Mouse (Mus musculus): Measurements from ENCODE around the gene Sik1. TPM values are rescaled to one million over a fixed set of nuclear protein-coding genes. Genes with fewer than 3 reads are reported as not detected.

Gene Sik1
- polyA plus RNA-seq, 1 experiment, result 35.5 TPM

DNA sequence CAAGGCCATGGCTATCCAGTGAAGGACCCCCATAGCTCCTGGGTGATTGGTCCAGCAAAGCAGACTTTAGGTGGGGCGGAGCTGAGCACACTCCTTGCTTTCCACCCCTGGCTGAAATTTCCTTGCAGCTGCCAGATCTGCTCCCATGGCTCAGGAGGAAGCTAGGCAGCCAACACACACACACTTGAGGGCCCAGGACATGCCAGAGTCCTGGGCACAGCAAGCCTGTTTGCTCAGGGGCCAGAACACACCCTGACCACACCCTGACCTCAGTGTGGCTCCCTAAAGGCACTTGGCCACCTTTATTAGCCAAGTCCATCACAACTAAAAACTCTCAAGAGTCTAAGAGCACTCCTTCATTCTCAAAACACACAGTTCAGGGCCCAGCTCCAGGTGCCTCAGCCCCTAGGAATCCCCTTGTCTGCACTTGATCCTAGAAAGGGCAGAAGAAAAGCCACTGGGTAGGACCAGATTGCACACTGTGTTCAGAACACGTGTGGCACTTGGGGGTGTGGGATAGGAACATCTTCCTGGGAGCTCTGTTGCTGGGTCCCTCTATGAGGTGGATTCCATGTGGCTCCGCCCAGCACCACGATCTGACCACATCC is 41.7 kb upstream of the Sik1 start:
- TF ChIP-seq CTCF (conservative IDR thresholded peaks at IDR 0.05; ENCODE audit: insufficient read depth, insufficient read length, low read depth, low read length), result no peak
- TF ChIP-seq POLR2A (IDR thresholded peaks at IDR 0.05; ENCODE audit: low read depth, low read length), result no peak
- Histone ChIP-seq H3K4me1 (ENCODE audit: control insufficient read depth, insufficient read depth, low read length) (peaks cover 7% of the 10 kb centered on the region; the same call in 1 of the 2 replicates), H3K4me3 (ENCODE audit: insufficient read depth, low read depth, low read length) (no peak overlapping the region), H3K27ac (ENCODE audit: insufficient read depth, low read depth, low read length) (no peak overlapping the region), H3K27me3 (replicated peaks; ENCODE audit: control insufficient read depth, insufficient read depth, low read length) (no peaks in the 10 kb centered on the region), H3K36me3 (ENCODE audit: control insufficient read depth, insufficient read depth, low read length) (no peaks in the 10 kb centered on the region)
- peak; percentile 30 for DNase-seq
- WGBS, result 82% methylated on average over 4 of the region's 4 CpGs

DNA sequence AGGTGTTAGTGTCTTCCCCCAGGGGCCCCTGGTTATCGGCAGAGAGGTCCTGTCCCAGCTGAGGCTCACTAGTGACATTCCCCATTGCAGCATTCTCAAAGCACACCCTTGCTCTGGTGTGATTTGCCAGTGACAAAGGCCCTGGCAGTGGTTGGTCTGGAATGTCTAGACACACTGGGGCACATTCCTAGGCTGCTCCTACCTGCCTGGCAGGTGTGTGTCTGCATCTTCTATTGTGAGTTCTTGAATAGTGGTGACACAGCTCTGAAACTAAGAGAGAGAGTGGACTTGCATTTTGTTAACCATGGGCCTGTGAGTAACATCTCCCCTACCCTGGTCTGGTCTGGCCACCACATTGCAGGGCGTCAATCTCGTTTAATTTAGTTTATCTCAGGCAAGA is 41.1 kb upstream of the Sik1 start:
- Histone ChIP-seq H3K36me3 (ENCODE audit: control insufficient read depth, insufficient read depth, low read length) (no peaks in the 10 kb centered on the region), H3K4me1 (ENCODE audit: control insufficient read depth, insufficient read depth, low read length) (peaks cover 10% of the 10 kb centered on the region; the same call in 1 of the 2 replicates), H3K27ac (ENCODE audit: insufficient read depth, low read depth, low read length) (no peak overlapping the region), H3K4me3 (ENCODE audit: insufficient read depth, low read depth, low read length) (no peak overlapping the region), H3K27me3 (replicated peaks; ENCODE audit: control insufficient read depth, insufficient read depth, low read length) (no peaks in the 10 kb centered on the region)
- TF ChIP-seq CTCF (conservative IDR thresholded peaks at IDR 0.05; ENCODE audit: insufficient read depth, insufficient read length, low read depth, low read length) (no peak), POLR2A (IDR thresholded peaks at IDR 0.05; ENCODE audit: low read depth, low read length) (no peak)
- no peak for DNase-seq
- WGBS, result 68% methylated on average over 3 of the region's 3 CpGs

- no peak overlapping the region for H3K27ac ChIP-seq (ENCODE audit: insufficient read depth, low read depth, low read length)
- 85% methylated on average over 7 of the region's 7 CpGs for WGBS
- TF ChIP-seq CTCF (conservative IDR thresholded peaks at IDR 0.05; ENCODE audit: insufficient read depth, insufficient read length, low read depth, low read length) (no peak), POLR2A (IDR thresholded peaks at IDR 0.05; ENCODE audit: low read depth, low read length) (no peak)
- H3K4me3 ChIP-seq (ENCODE audit: insufficient read depth, low read depth, low read length), result no peak overlapping the region
- H3K36me3 ChIP-seq (ENCODE audit: control insufficient read depth, insufficient read depth, low read length), result no peaks in the 10 kb centered on the region
- H3K27me3 ChIP-seq (replicated peaks; ENCODE audit: control insufficient read depth, insufficient read depth, low read length), result no peaks in the 10 kb centered on the region
- peaks cover 14% of the 10 kb centered on the region for H3K4me1 ChIP-seq (ENCODE audit: control insufficient read depth, insufficient read depth, low read length)
- DNase-seq, result no peak
These were observed 40.7 kb upstream of the Sik1 start for GRCm38 (mm10) chr17:31896311-31896710.

DNA sequence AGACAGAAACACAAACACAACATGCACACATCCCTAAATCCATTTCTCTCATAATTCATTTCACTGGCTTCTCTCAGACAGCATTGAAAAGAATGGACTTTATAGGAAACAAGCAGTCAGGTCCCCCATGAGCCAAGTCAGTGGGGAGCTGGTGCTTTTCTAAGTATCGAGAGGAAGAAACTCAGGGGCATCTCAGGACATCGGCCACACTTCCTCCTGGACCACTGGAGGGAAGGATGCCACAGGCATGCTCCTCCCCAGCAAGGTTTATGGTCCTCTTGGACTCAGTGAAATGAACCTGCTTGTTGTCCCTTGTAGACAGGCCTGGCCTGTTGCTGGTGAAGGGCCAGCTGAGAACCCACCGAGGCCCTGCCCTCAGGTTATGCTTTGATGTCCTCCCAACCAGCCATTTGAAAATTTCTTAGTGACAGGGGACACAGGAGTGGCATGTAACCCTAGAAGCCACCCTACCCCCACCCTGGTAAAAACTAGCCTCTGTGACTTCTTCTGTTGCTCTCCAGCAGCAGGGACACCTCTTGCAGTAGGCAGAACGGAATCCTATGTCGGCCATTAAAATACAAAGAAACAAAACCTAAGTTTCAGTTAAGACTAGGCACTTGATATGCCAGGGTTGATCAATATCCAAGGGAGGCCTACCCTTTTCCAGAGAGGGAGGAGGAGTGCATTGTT is 37.9 kb upstream of the Sik1 start:
- Histone ChIP-seq H3K4me1 (ENCODE audit: control insufficient read depth, insufficient read depth, low read length) (peaks cover 37% of the 10 kb centered on the region), H3K27me3 (replicated peaks; ENCODE audit: control insufficient read depth, insufficient read depth, low read length) (no peaks in the 10 kb centered on the region), H3K36me3 (ENCODE audit: control insufficient read depth, insufficient read depth, low read length) (no peaks in the 10 kb centered on the region), H3K27ac (ENCODE audit: insufficient read depth, low read depth, low read length) (no peak overlapping the region), H3K4me3 (ENCODE audit: insufficient read depth, low read depth, low read length) (no peak overlapping the region)
- no peak for DNase-seq
- 65% methylated on average over 5 of the region's 5 CpGs for WGBS
- TF ChIP-seq POLR2A (IDR thresholded peaks at IDR 0.05; ENCODE audit: low read depth, low read length) (no peak), CTCF (conservative IDR thresholded peaks at IDR 0.05; ENCODE audit: insufficient read depth, insufficient read length, low read depth, low read length) (no peak)

- Histone ChIP-seq H3K4me1 (ENCODE audit: control insufficient read depth, insufficient read depth, low read length) (peaks cover 37% of the 10 kb centered on the region), H3K27me3 (replicated peaks; ENCODE audit: control insufficient read depth, insufficient read depth, low read length) (no peaks in the 10 kb centered on the region), H3K4me3 (ENCODE audit: insufficient read depth, low read depth, low read length) (no peak overlapping the region), H3K27ac (ENCODE audit: insufficient read depth, low read depth, low read length) (no peak overlapping the region), H3K36me3 (ENCODE audit: control insufficient read depth, insufficient read depth, low read length) (no peaks in the 10 kb centered on the region)
- peak; percentile 90 for DNase-seq
- 31% methylated on average over 10 of the region's 10 CpGs for WGBS
- TF ChIP-seq CTCF (conservative IDR thresholded peaks at IDR 0.05; ENCODE audit: insufficient read depth, insufficient read length, low read depth, low read length), result no peak
- no peak for TF ChIP-seq POLR2A (IDR thresholded peaks at IDR 0.05; ENCODE audit: low read depth, low read length)
These were observed 37.1 kb upstream of the Sik1 start for GRCm38 (mm10) chr17:31892750-31893149.

- Histone ChIP-seq H3K4me1 (ENCODE audit: control insufficient read depth, insufficient read depth, low read length) (peaks cover 37% of the 10 kb centered on the region), H3K27me3 (replicated peaks; ENCODE audit: control insufficient read depth, insufficient read depth, low read length) (no peaks in the 10 kb centered on the region), H3K27ac (ENCODE audit: insufficient read depth, low read depth, low read length) (0 out of 2 replicates have a peak overlapping the region, but pooled peaks have one; percentile 26), H3K4me3 (ENCODE audit: insufficient read depth, low read depth, low read length) (no peak overlapping the region), H3K36me3 (ENCODE audit: control insufficient read depth, insufficient read depth, low read length) (no peaks in the 10 kb centered on the region)
- DNase-seq, result no peak
- TF ChIP-seq POLR2A (IDR thresholded peaks at IDR 0.05; ENCODE audit: low read depth, low read length) (no peak), CTCF (conservative IDR thresholded peaks at IDR 0.05; ENCODE audit: insufficient read depth, insufficient read length, low read depth, low read length) (no peak)
- 74% methylated on average over 4 of the region's 4 CpGs for WGBS
These were observed 36.3 kb upstream of the Sik1 start for GRCm38 (mm10) chr17:31891858-31892257.

DNA sequence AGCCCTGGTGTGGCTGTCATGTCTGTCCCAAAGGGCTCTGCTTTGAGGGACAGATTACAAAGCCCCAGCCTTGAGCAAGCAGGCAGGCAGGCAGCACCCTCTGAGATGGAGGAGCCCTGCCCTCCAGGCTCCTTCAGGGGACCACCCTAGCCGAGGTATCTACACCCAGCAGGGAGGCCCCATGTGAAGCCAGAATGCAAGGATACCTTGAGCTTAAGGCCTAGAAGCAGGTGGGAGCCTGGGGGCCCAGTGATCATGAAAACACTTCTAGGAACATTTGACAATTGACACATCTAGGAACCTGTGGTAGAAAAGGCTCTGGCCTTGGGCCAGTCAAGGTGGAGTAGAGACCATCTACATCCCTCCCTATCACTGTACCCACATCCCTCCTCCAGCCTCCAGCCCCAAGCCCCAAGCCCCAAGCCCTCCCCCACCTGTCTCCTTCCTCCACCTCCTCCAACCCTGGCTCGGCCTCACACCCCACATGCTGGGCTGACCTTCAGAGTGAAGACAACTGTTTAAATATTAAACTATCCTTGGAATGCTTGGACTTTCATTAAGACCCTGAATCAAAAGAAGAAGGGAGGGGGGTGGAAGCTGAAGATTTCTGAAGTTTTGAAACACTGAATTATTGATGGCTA is 34.8 kb upstream of the Sik1 start:
- 28% methylated on average over 2 of the region's 2 CpGs for WGBS
- Histone ChIP-seq H3K4me3 (ENCODE audit: insufficient read depth, low read depth, low read length) (no peak overlapping the region), H3K4me1 (ENCODE audit: control insufficient read depth, insufficient read depth, low read length) (peaks cover 37% of the 10 kb centered on the region), H3K27me3 (replicated peaks; ENCODE audit: control insufficient read depth, insufficient read depth, low read length) (no peaks in the 10 kb centered on the region), H3K27ac (ENCODE audit: insufficient read depth, low read depth, low read length) (peak overlapping the region; percentile 80), H3K36me3 (ENCODE audit: control insufficient read depth, insufficient read depth, low read length) (no peaks in the 10 kb centered on the region)
- peak; percentile 84 for DNase-seq
- TF ChIP-seq CTCF (conservative IDR thresholded peaks at IDR 0.05; ENCODE audit: insufficient read depth, insufficient read length, low read depth, low read length), result no peak
- TF ChIP-seq POLR2A (IDR thresholded peaks at IDR 0.05; ENCODE audit: low read depth, low read length), result no peak
